Mouse (Mus musculus): Measurements from ENCODE around the gene 9530077C05Rik. TPM values are rescaled to one million over a fixed set of nuclear protein-coding genes. Genes with fewer than 3 reads are reported as not detected.

The 9530077C05Rik gene
- polyA plus RNA-seq, 1 experiment: not detected

DNA sequence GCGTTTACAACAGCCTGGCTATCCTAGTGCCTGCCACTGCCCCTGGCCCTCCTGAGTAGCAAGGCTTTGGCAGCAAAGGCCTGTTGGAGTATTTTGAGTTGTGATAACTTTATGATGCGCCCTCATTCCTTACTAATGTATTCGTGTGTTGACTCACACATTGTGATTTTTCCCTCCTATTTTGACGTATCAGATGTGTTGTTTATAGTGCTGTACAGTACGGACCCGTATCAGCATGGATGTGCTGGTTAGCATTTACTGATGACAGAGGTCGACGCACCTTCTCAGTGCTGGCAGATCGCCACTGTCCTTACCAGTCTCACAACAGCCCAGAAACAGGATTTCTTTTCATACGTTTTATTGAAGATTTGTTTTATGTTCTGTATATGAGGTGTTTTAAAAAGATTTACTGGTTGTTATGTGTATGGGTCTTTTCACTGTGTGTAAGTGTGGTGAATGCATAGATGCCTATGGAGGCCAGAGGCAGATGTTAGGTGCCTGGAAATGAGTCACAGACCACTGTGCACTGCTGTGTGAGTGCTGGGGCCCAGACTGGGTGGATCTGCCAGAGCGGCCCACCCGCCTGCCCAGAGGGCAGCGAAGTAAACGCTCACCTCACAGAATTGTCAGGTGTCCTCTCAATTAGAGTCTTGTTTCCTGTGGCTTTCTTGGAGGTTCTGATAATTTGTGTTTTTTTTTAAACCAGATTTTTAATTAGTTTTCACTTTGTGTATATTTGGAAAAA, 17.5 kb downstream of the 9530077C05Rik start:
- no peak for TF ChIP-seq CTCF (IDR thresholded peaks at IDR 0.05; ENCODE audit: insufficient read depth, low read depth, low read length)
- TF ChIP-seq POLR2A (IDR thresholded peaks at IDR 0.05; ENCODE audit: insufficient read depth, low read depth, low read length): no peak
- Histone ChIP-seq H3K4me1 (ENCODE audit: control insufficient read depth, insufficient read depth, low read length) (peaks cover 8% of the 10 kb centered on the region), H3K4me3 (ENCODE audit: insufficient read depth, low read depth, low read length) (no peak overlapping the region), H3K27ac (ENCODE audit: insufficient read depth, low read depth, low read length) (no peak overlapping the region)
- WGBS: 77% methylated on average over 14 of the region's 14 CpGs

DNA sequence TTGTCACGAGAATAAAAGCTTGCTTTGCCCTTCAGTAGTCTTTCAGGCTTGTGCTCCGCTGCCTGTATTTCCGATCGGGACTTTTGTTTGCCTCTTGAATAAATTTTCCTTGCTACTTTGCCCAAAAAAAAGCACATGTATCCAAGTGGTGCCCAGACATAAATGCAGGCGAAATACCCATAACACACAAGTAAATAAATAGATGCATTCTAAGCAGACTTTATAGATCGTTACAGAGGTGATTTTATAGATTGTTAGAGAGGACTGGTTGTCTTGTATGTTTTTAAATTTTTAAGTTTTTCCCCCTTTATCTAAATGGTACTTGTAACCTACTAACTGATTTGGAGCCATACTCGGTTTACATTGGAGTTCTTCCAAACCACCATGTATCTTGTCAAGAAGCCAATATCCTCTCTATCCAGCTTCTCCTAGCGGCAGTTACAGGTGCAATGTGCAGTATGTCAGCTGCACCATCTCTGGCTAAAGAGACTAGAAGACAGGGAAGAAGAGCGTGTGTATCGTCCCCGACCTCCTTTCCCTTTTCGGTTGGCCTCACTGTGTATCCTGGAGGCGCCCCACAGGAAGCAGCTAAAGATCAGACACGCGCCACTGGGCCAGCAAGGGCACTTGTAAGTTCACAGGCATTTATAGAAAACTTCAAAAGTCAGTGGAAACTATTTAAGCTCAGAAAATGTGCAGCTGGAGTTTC, 18.4 kb downstream of the 9530077C05Rik start:
- TF ChIP-seq CTCF (IDR thresholded peaks at IDR 0.05; ENCODE audit: insufficient read depth, low read depth, low read length) (no peak), POLR2A (IDR thresholded peaks at IDR 0.05; ENCODE audit: insufficient read depth, low read depth, low read length) (no peak)
- 38% methylated on average over 15 of the region's 15 CpGs for WGBS
- Histone ChIP-seq H3K27ac (ENCODE audit: insufficient read depth, low read depth, low read length) (no peak overlapping the region), H3K4me3 (ENCODE audit: insufficient read depth, low read depth, low read length) (no peak overlapping the region), H3K4me1 (ENCODE audit: control insufficient read depth, insufficient read depth, low read length) (peaks cover 8% of the 10 kb centered on the region)

GRCm38 (mm10) chr9:22430315-22430840, 19.1 kb downstream of the 9530077C05Rik start:
- WGBS: 46% methylated on average over 5 of the region's 5 CpGs
- H3K4me3 ChIP-seq (ENCODE audit: insufficient read depth, low read depth, low read length): no peak overlapping the region
- TF ChIP-seq POLR2A (IDR thresholded peaks at IDR 0.05; ENCODE audit: insufficient read depth, low read depth, low read length) (no peak), CTCF (IDR thresholded peaks at IDR 0.05; ENCODE audit: insufficient read depth, low read depth, low read length) (no peak)
- H3K27ac ChIP-seq (ENCODE audit: insufficient read depth, low read depth, low read length): no peak overlapping the region
- peaks cover 8% of the 10 kb centered on the region for H3K4me1 ChIP-seq (ENCODE audit: control insufficient read depth, insufficient read depth, low read length)

DNA sequence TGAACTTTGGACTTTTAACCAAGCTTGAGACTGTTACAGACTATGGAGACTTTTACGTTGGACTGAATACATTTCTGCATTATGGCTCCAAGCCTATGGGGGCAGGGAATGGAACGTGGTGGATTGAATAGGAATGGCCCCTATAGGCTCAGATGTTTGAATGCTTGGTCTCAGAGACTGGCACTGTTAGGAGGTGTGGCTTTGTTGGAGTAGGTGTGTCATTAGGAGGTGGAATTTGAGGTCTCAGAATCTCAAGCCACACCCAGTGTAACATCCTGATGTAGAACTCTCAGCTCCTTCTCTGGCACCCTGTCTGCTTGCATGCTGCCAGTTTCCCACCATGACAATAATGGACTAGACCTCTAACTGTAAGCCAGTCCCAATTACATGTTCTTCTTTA, 21.9 kb downstream of the 9530077C05Rik start:
- TF ChIP-seq POLR2A (IDR thresholded peaks at IDR 0.05; ENCODE audit: insufficient read depth, low read depth, low read length) (no peak), CTCF (IDR thresholded peaks at IDR 0.05; ENCODE audit: insufficient read depth, low read depth, low read length) (no peak)
- no peak overlapping the region for H3K4me3 ChIP-seq (ENCODE audit: insufficient read depth, low read depth, low read length)
- 83% methylated on average over 2 of the region's 2 CpGs for WGBS

GRCm38 (mm10) chr9:22434101-22434500, 22.8 kb downstream of the 9530077C05Rik start:
- WGBS: 90% methylated on average over 2 of the region's 2 CpGs
- H3K4me1 ChIP-seq (ENCODE audit: control insufficient read depth, insufficient read depth, low read length): peaks cover 3% of the 10 kb centered on the region; the same call in 1 of the 2 replicates
- no peak overlapping the region for H3K27ac ChIP-seq (ENCODE audit: insufficient read depth, low read depth, low read length)
- TF ChIP-seq CTCF (IDR thresholded peaks at IDR 0.05; ENCODE audit: insufficient read depth, low read depth, low read length) (no peak), POLR2A (IDR thresholded peaks at IDR 0.05; ENCODE audit: insufficient read depth, low read depth, low read length) (no peak)
- H3K4me3 ChIP-seq (ENCODE audit: insufficient read depth, low read depth, low read length): no peak overlapping the region

More for the DNA sequence above, 21.9 kb downstream of the 9530077C05Rik start:
- no peak overlapping the region for H3K27ac ChIP-seq (ENCODE audit: insufficient read depth, low read depth, low read length)
- peaks cover 8% of the 10 kb centered on the region for H3K4me1 ChIP-seq (ENCODE audit: control insufficient read depth, insufficient read depth, low read length)

GRCm38 (mm10) chr9:22438826-22439225, 27.5 kb downstream of the 9530077C05Rik start:
- Histone ChIP-seq H3K4me3 (ENCODE audit: insufficient read depth, low read depth, low read length) (no peak overlapping the region), H3K27ac (ENCODE audit: insufficient read depth, low read depth, low read length) (no peak overlapping the region), H3K4me1 (ENCODE audit: control insufficient read depth, insufficient read depth, low read length) (no peaks in the 10 kb centered on the region)
- WGBS: 86% methylated on average over 1 of the region's 1 CpGs
- TF ChIP-seq POLR2A (IDR thresholded peaks at IDR 0.05; ENCODE audit: insufficient read depth, low read depth, low read length) (no peak), CTCF (IDR thresholded peaks at IDR 0.05; ENCODE audit: insufficient read depth, low read depth, low read length) (no peak)

DNA sequence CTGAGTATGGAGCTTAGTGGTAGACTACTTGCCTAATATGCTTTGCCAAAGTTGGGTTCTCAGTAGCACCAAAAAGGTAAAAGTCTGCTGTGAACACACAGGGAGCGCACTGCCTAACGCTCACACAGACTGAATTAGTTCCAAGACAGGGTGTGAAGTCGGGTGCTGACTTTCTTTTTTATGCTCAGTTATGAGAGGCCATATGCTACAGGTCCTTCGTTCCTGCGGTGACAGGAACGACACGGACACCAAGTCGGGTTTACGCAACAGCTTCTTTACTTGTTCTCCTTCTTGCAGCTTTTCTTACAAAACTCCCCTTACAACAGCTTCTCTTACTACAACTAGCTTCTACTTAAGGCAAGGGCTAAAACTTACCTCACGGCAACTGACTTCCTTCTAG, 31.8 kb downstream of the 9530077C05Rik start:
- H3K4me1 ChIP-seq (ENCODE audit: control insufficient read depth, insufficient read depth, low read length): no peaks in the 10 kb centered on the region
- H3K27ac ChIP-seq (ENCODE audit: insufficient read depth, low read depth, low read length): no peak overlapping the region
- WGBS: 90% methylated on average over 10 of the region's 10 CpGs
- TF ChIP-seq POLR2A (IDR thresholded peaks at IDR 0.05; ENCODE audit: insufficient read depth, low read depth, low read length) (no peak), CTCF (IDR thresholded peaks at IDR 0.05; ENCODE audit: insufficient read depth, low read depth, low read length) (no peak)
- H3K4me3 ChIP-seq (ENCODE audit: insufficient read depth, low read depth, low read length): no peak overlapping the region

DNA sequence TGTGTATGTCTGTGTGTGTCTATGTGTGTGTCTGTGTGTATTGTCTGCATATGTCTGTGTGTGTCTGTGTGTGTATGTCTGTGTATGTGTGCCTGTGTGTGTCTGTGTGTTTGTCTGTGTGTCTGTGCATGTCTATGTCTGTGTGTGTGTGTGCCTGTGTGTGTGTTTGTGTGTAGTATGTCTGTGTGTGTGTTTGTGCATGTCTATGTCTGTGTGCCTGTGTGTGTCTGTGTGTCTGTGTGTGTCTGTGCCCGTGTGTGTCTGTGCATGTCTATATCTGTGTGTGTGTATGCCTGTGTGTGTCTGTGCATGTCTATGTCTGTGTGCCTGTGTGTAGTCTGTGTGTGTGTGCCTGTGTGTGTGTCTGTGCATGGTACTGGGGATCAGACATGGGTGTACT, 33.8 kb downstream of the 9530077C05Rik start:
- TF ChIP-seq CTCF (IDR thresholded peaks at IDR 0.05; ENCODE audit: insufficient read depth, low read depth, low read length) (no peak), POLR2A (IDR thresholded peaks at IDR 0.05; ENCODE audit: insufficient read depth, low read depth, low read length) (no peak)
- Histone ChIP-seq H3K4me1 (ENCODE audit: control insufficient read depth, insufficient read depth, low read length) (no peaks in the 10 kb centered on the region), H3K4me3 (ENCODE audit: insufficient read depth, low read depth, low read length) (no peak overlapping the region), H3K27ac (ENCODE audit: insufficient read depth, low read depth, low read length) (no peak overlapping the region)
- WGBS: 92% methylated on average over 1 of the region's 1 CpGs

DNA sequence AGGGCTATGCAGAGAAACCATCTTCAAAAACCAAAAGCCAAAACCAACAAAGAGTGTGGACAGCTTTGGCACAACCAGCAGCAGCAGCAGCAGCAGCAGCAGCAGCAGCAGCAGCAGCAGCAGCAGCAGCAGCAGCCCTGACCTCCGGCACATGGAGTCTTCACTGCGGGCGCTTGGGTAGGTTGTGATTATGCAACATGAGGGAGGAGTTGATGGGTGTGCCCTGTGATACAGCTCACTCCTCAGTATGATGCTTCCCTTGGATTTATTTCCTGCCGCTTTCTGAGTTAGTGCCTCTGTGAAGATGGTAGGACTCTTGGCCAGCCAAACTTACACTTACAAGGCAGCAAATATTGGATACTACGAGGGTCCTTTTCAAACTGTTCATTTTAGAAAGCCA, 35.9 kb downstream of the 9530077C05Rik start:
- H3K4me3 ChIP-seq (ENCODE audit: insufficient read depth, low read depth, low read length): no peak overlapping the region
- no peak for TF ChIP-seq CTCF (IDR thresholded peaks at IDR 0.05; ENCODE audit: insufficient read depth, low read depth, low read length)
- TF ChIP-seq POLR2A (IDR thresholded peaks at IDR 0.05; ENCODE audit: insufficient read depth, low read depth, low read length): no peak
- no peaks in the 10 kb centered on the region for H3K4me1 ChIP-seq (ENCODE audit: control insufficient read depth, insufficient read depth, low read length)
- H3K27ac ChIP-seq (ENCODE audit: insufficient read depth, low read depth, low read length): no peak overlapping the region
- 73% methylated on average over 5 of the region's 5 CpGs for WGBS
